Mouse (Mus musculus): ENCODE measurements around the gene Nsmce3. TPM values are rescaled to one million over a fixed set of nuclear protein-coding genes. Genes with fewer than 3 reads are reported as not detected.

Nsmce3 gene
- polyA plus RNA-seq, 1 experiment from 2014 or later: 13.4 TPM

DNA sequence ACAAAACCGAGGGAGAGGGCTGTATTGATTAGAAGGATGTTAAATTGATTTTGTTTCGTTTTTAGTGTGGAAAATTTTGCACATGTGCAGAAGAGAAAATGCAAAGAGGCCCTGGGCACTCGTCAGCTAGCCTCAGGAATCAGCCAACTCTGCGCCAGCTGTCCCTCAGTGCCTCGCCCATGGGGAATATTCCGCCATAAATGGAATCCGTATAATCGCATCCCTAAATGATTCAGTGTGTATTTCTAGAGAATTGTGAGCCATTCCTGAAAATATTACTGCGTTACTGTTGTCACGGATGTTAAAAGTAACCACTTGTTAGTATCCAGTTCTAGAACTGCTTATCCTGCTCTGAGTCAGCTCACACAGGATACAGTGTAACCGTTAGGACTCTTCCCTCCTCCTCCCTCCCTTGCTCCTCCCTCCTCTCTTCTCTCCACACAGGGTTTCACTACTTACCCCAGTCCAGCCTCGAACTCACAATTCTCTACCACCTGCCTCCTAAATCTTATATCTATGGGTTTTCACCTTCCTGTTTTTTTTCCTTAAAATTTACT is 16.2 kb downstream of the Nsmce3 start:
- 0 out of 2 replicates have a peak, but pooled peaks have one; percentile 47 for ATAC-seq (ENCODE audit: insufficient number of reproducible peaks, insufficient read depth, low FRiP score, low TSS enrichment)
- Histone ChIP-seq H3K9me3 (no peaks in the 10 kb centered on the region), H3K27me3 (no peaks in the 10 kb centered on the region), H3K36me3 (no peaks in the 10 kb centered on the region), H3K27ac (no peak overlapping the region), H3K4me3 (no peak overlapping the region), H3K9ac (no peak overlapping the region), H3K4me2 (replicated peaks) (peak overlapping the region; percentile 21; the same call in 1 of the 2 replicates), H3K4me1 (0 out of 2 replicates have a peak, but pooled peaks cover 3% of the 10 kb centered on the region)
- WGBS: 60% methylated on average over 12 of the region's 12 CpGs

DNA sequence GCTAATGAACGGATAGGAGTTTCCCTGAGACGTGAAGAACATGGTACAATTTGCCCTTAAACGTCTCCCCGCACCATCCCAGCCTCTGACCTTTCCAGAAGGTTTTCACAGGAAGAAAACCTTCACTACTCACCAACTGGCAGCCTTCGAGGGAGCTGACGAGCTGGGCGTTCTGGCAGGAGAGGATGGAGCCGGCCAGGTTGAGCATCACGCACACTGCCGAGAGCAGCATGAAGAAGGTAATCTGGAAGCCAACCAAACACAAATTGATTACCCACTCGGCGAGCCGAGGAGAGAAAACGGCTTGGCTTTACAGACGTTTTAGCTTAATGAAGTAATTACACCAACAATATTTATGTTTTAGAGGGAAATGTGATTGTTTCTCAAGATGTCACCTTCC is 16.8 kb downstream of the Nsmce3 start:
- no peak overlapping the region for H3K4me3 ChIP-seq

GRCm38 (mm10) chr7:64855389-64855927 is 17.3 kb downstream of the Nsmce3 start:
- no peak overlapping the region for H3K27ac ChIP-seq
- no peaks in the 10 kb centered on the region for H3K36me3 ChIP-seq
- WGBS: 63% methylated on average over 5 of the region's 10 CpGs
- H3K27me3 ChIP-seq: no peaks in the 10 kb centered on the region
- H3K9me3 ChIP-seq: no peaks in the 10 kb centered on the region
- no peak overlapping the region for H3K4me3 ChIP-seq
- 0 out of 2 replicates have a peak, but pooled peaks cover 3% of the 10 kb centered on the region for H3K4me1 ChIP-seq
- no peak overlapping the region for H3K9ac ChIP-seq
- ATAC-seq (ENCODE audit: insufficient number of reproducible peaks, insufficient read depth, low FRiP score, low TSS enrichment): 0 out of 2 replicates have a peak, but pooled peaks have one; percentile 52
- peak overlapping the region; percentile 21; the same call in 1 of the 2 replicates for H3K4me2 ChIP-seq (replicated peaks)

More for the DNA sequence above, 16.8 kb downstream of the Nsmce3 start:
- 41% methylated on average over 15 of the region's 15 CpGs for WGBS
- 0 out of 2 replicates have a peak overlapping the region, but pooled peaks have one; percentile 6 for H3K27ac ChIP-seq
- ATAC-seq (ENCODE audit: insufficient number of reproducible peaks, insufficient read depth, low FRiP score, low TSS enrichment): no peak
- H3K4me2 ChIP-seq (replicated peaks): peak overlapping the region; percentile 21; the same call in 1 of the 2 replicates
- no peaks in the 10 kb centered on the region for H3K36me3 ChIP-seq
- H3K9me3 ChIP-seq: no peaks in the 10 kb centered on the region
- H3K4me1 ChIP-seq: 0 out of 2 replicates have a peak, but pooled peaks cover 3% of the 10 kb centered on the region
- no peak overlapping the region for H3K9ac ChIP-seq
- H3K27me3 ChIP-seq: no peaks in the 10 kb centered on the region

DNA sequence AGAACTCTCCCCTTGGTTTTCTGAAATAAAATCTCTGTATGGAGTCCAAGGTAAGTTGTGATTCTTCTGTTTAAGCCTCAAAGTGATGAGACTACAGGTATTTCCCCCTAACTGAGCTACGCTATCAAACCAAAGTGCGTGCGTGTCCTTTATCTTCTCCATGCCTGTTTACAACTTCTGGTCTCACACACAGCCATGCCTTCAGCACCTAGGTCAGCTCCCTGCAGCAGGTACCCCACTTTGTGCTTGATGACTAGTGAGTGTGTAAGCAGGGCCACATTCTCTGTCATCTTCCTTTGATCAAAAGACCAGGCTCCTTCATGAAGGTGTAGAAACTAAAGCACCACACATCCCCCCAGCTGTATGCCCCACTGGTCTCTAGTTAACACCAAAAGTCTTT is 22.0 kb downstream of the Nsmce3 start:
- no peak overlapping the region for H3K27ac ChIP-seq
- H3K27me3 ChIP-seq: no peaks in the 10 kb centered on the region
- H3K4me2 ChIP-seq (replicated peaks): no peak overlapping the region
- H3K36me3 ChIP-seq: no peaks in the 10 kb centered on the region
- H3K4me3 ChIP-seq: no peak overlapping the region
- 42% methylated on average over 3 of the region's 3 CpGs for WGBS
- H3K4me1 ChIP-seq: no peaks in the 10 kb centered on the region
- no peak overlapping the region for H3K9ac ChIP-seq
- H3K9me3 ChIP-seq: no peaks in the 10 kb centered on the region
- ATAC-seq (ENCODE audit: insufficient number of reproducible peaks, insufficient read depth, low FRiP score, low TSS enrichment): no peak

- no peaks in the 10 kb centered on the region for H3K36me3 ChIP-seq
- WGBS: 84% methylated on average over 5 of the region's 5 CpGs
- no peaks in the 10 kb centered on the region for H3K9me3 ChIP-seq
- H3K4me1 ChIP-seq: no peaks in the 10 kb centered on the region
- no peak overlapping the region for H3K27ac ChIP-seq
- no peak overlapping the region for H3K9ac ChIP-seq
- H3K4me3 ChIP-seq: no peak overlapping the region
- H3K4me2 ChIP-seq (replicated peaks): no peak overlapping the region
- H3K27me3 ChIP-seq: no peaks in the 10 kb centered on the region
- no peak for ATAC-seq (ENCODE audit: insufficient number of reproducible peaks, insufficient read depth, low FRiP score, low TSS enrichment)
These were observed 25.4 kb downstream of the Nsmce3 start for GRCm38 (mm10) chr7:64847366-64847899.

DNA sequence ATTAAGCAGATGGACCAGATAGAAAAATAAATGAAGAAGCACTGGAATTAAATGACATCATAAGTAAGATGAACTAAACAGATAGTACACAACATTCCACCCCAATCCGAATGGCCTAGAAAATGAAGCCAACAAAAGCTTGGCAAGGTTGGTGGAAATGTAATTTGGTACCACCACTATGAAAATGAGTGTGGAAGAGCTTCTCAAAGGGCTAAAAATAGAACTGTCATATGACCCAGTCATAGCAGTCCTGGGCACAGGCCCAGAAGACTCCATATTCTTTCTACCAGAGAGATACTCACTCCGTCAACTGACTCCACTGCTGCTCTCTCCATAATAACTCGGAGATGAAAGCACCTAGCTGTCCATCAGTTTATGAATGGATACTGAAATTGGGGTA is 26.7 kb downstream of the Nsmce3 start:
- Histone ChIP-seq H3K9ac (no peak overlapping the region), H3K4me2 (replicated peaks) (no peak overlapping the region), H3K4me3 (no peak overlapping the region), H3K27me3 (no peaks in the 10 kb centered on the region), H3K9me3 (no peaks in the 10 kb centered on the region), H3K4me1 (no peaks in the 10 kb centered on the region), H3K36me3 (no peaks in the 10 kb centered on the region), H3K27ac (no peak overlapping the region)
- 89% methylated on average over 3 of the region's 3 CpGs for WGBS
- ATAC-seq (ENCODE audit: insufficient number of reproducible peaks, insufficient read depth, low FRiP score, low TSS enrichment): no peak

DNA sequence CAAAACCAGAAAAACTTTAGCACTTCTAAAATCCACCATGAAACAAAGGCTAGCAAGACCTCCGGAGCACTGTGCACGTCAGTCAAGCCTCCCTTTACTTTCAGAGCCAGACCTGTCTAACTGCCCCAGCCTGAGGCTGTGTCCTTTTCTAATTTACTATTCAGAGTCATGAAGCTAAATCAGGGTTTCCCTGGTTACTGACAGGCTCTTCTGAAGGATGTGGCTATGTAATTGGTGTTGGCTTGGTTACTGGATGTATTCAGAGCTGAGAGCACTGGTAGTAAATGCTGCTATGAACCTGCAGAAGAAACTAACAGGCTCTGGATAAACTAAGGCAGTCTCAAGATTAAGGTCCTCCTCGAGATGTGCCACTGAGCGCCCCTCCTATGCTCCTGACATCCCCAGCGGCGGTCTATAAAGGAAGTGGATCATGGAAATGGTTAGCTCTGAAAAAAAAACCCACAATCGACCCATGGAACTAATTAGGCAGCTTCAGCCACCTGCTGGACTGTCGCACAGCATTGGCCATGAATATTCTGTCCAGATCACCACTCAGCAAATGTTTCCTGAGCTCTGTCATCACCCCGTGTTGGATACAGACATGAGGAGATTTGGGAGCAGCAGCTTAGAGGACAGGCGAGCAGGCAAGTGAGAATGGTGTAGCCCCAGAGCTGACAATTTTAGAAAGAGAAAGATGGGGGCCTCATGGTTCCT is 31.7 kb downstream of the Nsmce3 start:
- 41% methylated on average over 10 of the region's 10 CpGs for WGBS
- peaks cover 9% of the 10 kb centered on the region; the same call in 1 of the 2 replicates for H3K4me1 ChIP-seq
- no peaks in the 10 kb centered on the region for H3K9me3 ChIP-seq
- H3K27me3 ChIP-seq: no peaks in the 10 kb centered on the region
- no peak overlapping the region for H3K4me2 ChIP-seq (replicated peaks)
- no peak overlapping the region for H3K4me3 ChIP-seq
- ATAC-seq (ENCODE audit: insufficient number of reproducible peaks, insufficient read depth, low FRiP score, low TSS enrichment): no peak
- no peaks in the 10 kb centered on the region for H3K36me3 ChIP-seq
- no peak overlapping the region for H3K9ac ChIP-seq
- no peak overlapping the region for H3K27ac ChIP-seq

DNA sequence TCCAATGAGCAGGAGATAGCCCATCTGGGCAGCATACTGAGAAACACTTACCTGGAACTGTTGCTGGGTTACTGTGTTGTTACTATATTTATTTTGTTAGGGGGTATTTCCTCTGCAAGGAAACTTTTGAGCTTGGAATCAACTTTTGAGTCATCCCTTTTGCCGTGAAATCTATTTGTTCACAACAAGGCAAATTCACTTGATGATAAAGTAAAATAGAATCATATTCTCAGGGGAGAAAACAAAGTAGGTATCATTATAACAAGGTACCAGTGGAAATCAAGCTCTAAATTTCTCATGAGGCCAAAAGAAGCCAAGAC is 32.3 kb downstream of the Nsmce3 start:
- WGBS: 72% methylated on average over 1 of the region's 1 CpGs
- Histone ChIP-seq H3K27me3 (no peaks in the 10 kb centered on the region), H3K4me1 (peaks cover 9% of the 10 kb centered on the region; the same call in 1 of the 2 replicates), H3K36me3 (no peaks in the 10 kb centered on the region), H3K27ac (no peak overlapping the region), H3K4me3 (peak overlapping the region; percentile 23; the same call in 1 of the 2 replicates), H3K9me3 (no peaks in the 10 kb centered on the region), H3K4me2 (replicated peaks) (peak overlapping the region; percentile 50; the same call in 1 of the 2 replicates), H3K9ac (no peak overlapping the region)
- ATAC-seq (ENCODE audit: insufficient number of reproducible peaks, insufficient read depth, low FRiP score, low TSS enrichment): no peak

- no peak overlapping the region; the same call in 1 of the 2 replicates for H3K9ac ChIP-seq
- WGBS: under 1% methylated on average over 21 of the region's 21 CpGs
These were observed 32.8 kb downstream of the Nsmce3 start for GRCm38 (mm10) chr7:64839801-64840575.

GRCm38 (mm10) chr7:64839281-64839680 is 33.5 kb downstream of the Nsmce3 start:
- H3K36me3 ChIP-seq: no peaks in the 10 kb centered on the region
- no peaks in the 10 kb centered on the region for H3K27me3 ChIP-seq
- H3K9me3 ChIP-seq: no peaks in the 10 kb centered on the region
- H3K27ac ChIP-seq: no peak overlapping the region
- no peak overlapping the region for H3K4me3 ChIP-seq
- peaks cover 9% of the 10 kb centered on the region; the same call in 1 of the 2 replicates for H3K4me1 ChIP-seq
- H3K9ac ChIP-seq: no peak overlapping the region
- WGBS: 60% methylated on average over 2 of the region's 2 CpGs
- ATAC-seq (ENCODE audit: insufficient number of reproducible peaks, insufficient read depth, low FRiP score, low TSS enrichment): no peak
- H3K4me2 ChIP-seq (replicated peaks): peak overlapping the region; percentile 50

More at GRCm38 (mm10) chr7:64839801-64840575, 32.8 kb downstream of the Nsmce3 start:
- peak overlapping the region; percentile 50 for H3K4me2 ChIP-seq (replicated peaks)
- H3K36me3 ChIP-seq: no peaks in the 10 kb centered on the region
- no peaks in the 10 kb centered on the region for H3K9me3 ChIP-seq
- no peaks in the 10 kb centered on the region for H3K27me3 ChIP-seq
- ATAC-seq (ENCODE audit: insufficient number of reproducible peaks, insufficient read depth, low FRiP score, low TSS enrichment): peak; percentile 65
- no peak overlapping the region for H3K27ac ChIP-seq
- H3K4me1 ChIP-seq: peaks cover 9% of the 10 kb centered on the region; the same call in 1 of the 2 replicates
- peak overlapping the region; percentile 23 for H3K4me3 ChIP-seq

All from embryonic facial prominence, embryonic 12.5 days (tissue).